Mouse (Mus musculus) liver, adult (tissue): ENCODE data around the gene Bpnt1.

Source experiments
- GATA4 ChIP-seq: IDR thresholded peaks from 2 replicates; pipeline ENCODE4 v1.6.1; 2014; ENCODE audit warnings: mild to moderate bottlenecking, low read length; ENCODE audit not compliant: insufficient replicate concordance

The Bpnt1 gene

GRCm38 (mm10) chr1:185314546-185314945 lies 17.4 kb upstream of the Bpnt1 start:
- TF ChIP-seq GATA4: no peak

GRCm38 (mm10) chr1:185315846-185316568 lies 15.9 kb upstream of the Bpnt1 start:
- TF ChIP-seq GATA4: no peak

- peak; percentile 8; the same call in 1 of the 2 replicates for TF ChIP-seq GATA4
Measured at GRCm38 (mm10) chr1:185328721-185329610, 3.0 kb upstream of the Bpnt1 start, which contains the start of gene Iars2. Gene Iars2, minus strand, starts transcription at chr1:185329396.

GRCm38 (mm10) chr1:185329851-185330250 lies 2.1 kb upstream of the Bpnt1 start:
- no peak for TF ChIP-seq GATA4

- TF ChIP-seq GATA4: no peak
Measured at GRCm38 (mm10) chr1:185331364-185331763, 585 bp upstream of the Bpnt1 start.

- TF ChIP-seq GATA4: no peak
Measured at GRCm38 (mm10) chr1:185333651-185334050, 1.7 kb downstream of the Bpnt1 start.

- TF ChIP-seq GATA4: no peak
Measured at GRCm38 (mm10) chr1:185334136-185334535, 2.2 kb downstream of the Bpnt1 start.

- TF ChIP-seq GATA4: no peak
Measured at GRCm38 (mm10) chr1:185335231-185335765, 3.3 kb downstream of the Bpnt1 start.

GRCm38 (mm10) chr1:185336535-185336934 lies 4.6 kb downstream of the Bpnt1 start:
- no peak for TF ChIP-seq GATA4

GRCm38 (mm10) chr1:185342441-185342840 lies 10.5 kb downstream of the Bpnt1 start:
- no peak for TF ChIP-seq GATA4

GRCm38 (mm10) chr1:185343422-185343821 lies 11.5 kb downstream of the Bpnt1 start:
- TF ChIP-seq GATA4: no peak

GRCm38 (mm10) chr1:185346188-185346587 lies 14.2 kb downstream of the Bpnt1 start:
- no peak for TF ChIP-seq GATA4

GRCm38 (mm10) chr1:185349741-185350140 lies 17.8 kb downstream of the Bpnt1 start:
- no peak for TF ChIP-seq GATA4

GRCm38 (mm10) chr1:185350611-185351010 lies 18.7 kb downstream of the Bpnt1 start:
- no peak for TF ChIP-seq GATA4

GRCm38 (mm10) chr1:185352151-185352550 lies 20.2 kb downstream of the Bpnt1 start:
- no peak for TF ChIP-seq GATA4

GRCm38 (mm10) chr1:185353351-185353750 lies 21.4 kb downstream of the Bpnt1 start:
- no peak for TF ChIP-seq GATA4
